Mouse (Mus musculus) kidney, adult 8-10 months (tissue): Measurements from ENCODE around the gene CN725425.

Experiments used
- DNase-seq, 2 experiments: peaks; one replicate each; pipeline ENCODE4 v3.0.0; 2022

Gene CN725425

GRCm38 (mm10) chr15:91237294-91237693 lies 38.0 kb downstream of the CN725425 start:
- DNase-seq: no peak

- no peak for DNase-seq
These were observed 41.5 kb downstream of the CN725425 start for GRCm38 (mm10) chr15:91240683-91241335.

GRCm38 (mm10) chr15:91250815-91251214 lies 51.5 kb downstream of the CN725425 start:
- no peak for DNase-seq

- no peak for DNase-seq
These were observed 52.5 kb downstream of the CN725425 start for GRCm38 (mm10) chr15:91251544-91252408.

GRCm38 (mm10) chr15:91252956-91253355 lies 53.7 kb downstream of the CN725425 start:
- no peak for DNase-seq

- no peak for DNase-seq
These were observed 56.0 kb downstream of the CN725425 start for GRCm38 (mm10) chr15:91255308-91255707.

- peak; percentile 54 to 55 for DNase-seq
These were observed 57.8 kb downstream of the CN725425 start for GRCm38 (mm10) chr15:91257140-91257539.

- DNase-seq: no peak
These were observed 61.3 kb downstream of the CN725425 start for GRCm38 (mm10) chr15:91260578-91260977.

- no peak for DNase-seq
These were observed 64.6 kb downstream of the CN725425 start for GRCm38 (mm10) chr15:91263926-91264325.

GRCm38 (mm10) chr15:91268532-91268931 lies 69.2 kb downstream of the CN725425 start:
- peak; percentile 64 to 80 for DNase-seq

- DNase-seq: peak; percentile 56 to 77
These were observed 76.7 kb downstream of the CN725425 start for GRCm38 (mm10) chr15:91275961-91276360.

- no peak for DNase-seq
These were observed 80.3 kb downstream of the CN725425 start for GRCm38 (mm10) chr15:91279571-91279970.

- no peak for DNase-seq
These were observed 82.2 kb downstream of the CN725425 start for GRCm38 (mm10) chr15:91281521-91281920.

GRCm38 (mm10) chr15:91282822-91283221 lies 83.5 kb downstream of the CN725425 start:
- no peak for DNase-seq

GRCm38 (mm10) chr15:91283418-91283817 lies 84.1 kb downstream of the CN725425 start:
- no peak for DNase-seq

GRCm38 (mm10) chr15:91299319-91299835 lies 100.1 kb downstream of the CN725425 start:
- DNase-seq: no peak

GRCm38 (mm10) chr15:91301366-91301765 lies 102.1 kb downstream of the CN725425 start:
- peak; percentile 82 to 95 for DNase-seq

GRCm38 (mm10) chr15:91304296-91304852 lies 105.1 kb downstream of the CN725425 start:
- peak in 1 of 2 experiments; percentile 36 for DNase-seq
